Mouse (Mus musculus) neural tube, embryonic 12.5 days (tissue): ENCODE results near the gene Stk38l. TPM values are rescaled to one million over a fixed set of nuclear protein-coding genes. Genes with fewer than 3 reads are reported as not detected.
"Not testable (repeated sequence)": the region's sequence is repeated elsewhere in the genome, so short reads cannot be mapped to it uniquely, and the experiment has no call there.

Experiments used
- ATAC-seq: fragments of 200-750 bp; cut with Nextera tagmentation; 2 replicates; pipeline ENCODE4 v1.8.0; 2017; ENCODE audit warnings: low read depth, mild to moderate bottlenecking, moderate TSS enrichment, moderate library complexity; ENCODE audit not compliant: low FRiP score
- H3K27ac ChIP-seq: fragments of 300-500 bp; sonication (generic); 2 replicates; pipeline ENCODE4 v1.5.1; 2016
- H3K27me3 ChIP-seq: fragments of 300-500 bp; sonication (generic); replicated peaks from 2 replicates; pipeline ENCODE4 v1.6.1; 2016; ENCODE audit warnings: mild to moderate bottlenecking
- H3K36me3 ChIP-seq: fragments of 300-500 bp; sonication (generic); 2 replicates; pipeline ENCODE4 v1.6.1; 2016; ENCODE audit warnings: mild to moderate bottlenecking
- H3K4me1 ChIP-seq: fragments of 300-500 bp; sonication (generic); 2 replicates; pipeline ENCODE4 v1.6.1; 2016
- H3K4me2 ChIP-seq: fragments of 300-500 bp; sonication (generic); replicated peaks from 2 replicates; pipeline ENCODE4 v1.6.1; 2016; ENCODE audit warnings: mild to moderate bottlenecking
- H3K4me3 ChIP-seq: fragments of 300-500 bp; sonication (generic); 2 replicates; pipeline ENCODE4 v1.5.1; 2016
- H3K9ac ChIP-seq: fragments of 300-500 bp; sonication (generic); 2 replicates; pipeline ENCODE4 v1.6.1; 2016; ENCODE audit warnings: mild to moderate bottlenecking
- H3K9me3 ChIP-seq: fragments of 300-500 bp; sonication (generic); 2 replicates; pipeline ENCODE4 v1.6.1; 2016; ENCODE audit warnings: mild to moderate bottlenecking
- WGBS: fragments of 180-500 bp; shearing (Covaris S2); methylation state at CpG from one replicate; pipeline ENCODE4 v1.1.7; 2016; 5-methylcytosine and 5-hydroxymethylcytosine counted together
- polyA plus RNA-seq: library from polyadenylated mRNA; unstranded; fragments of >200 nt; fragmentation: Nextera tagmentation; extraction: Ambion mirVana; gene quantifications from 2 replicates; pipeline ENCODE4 v1.2.1, GENCODE M21; 2016

The Stk38l gene
- polyA plus RNA-seq, 1 experiment from 2014 or later = 17.8 TPM

DNA sequence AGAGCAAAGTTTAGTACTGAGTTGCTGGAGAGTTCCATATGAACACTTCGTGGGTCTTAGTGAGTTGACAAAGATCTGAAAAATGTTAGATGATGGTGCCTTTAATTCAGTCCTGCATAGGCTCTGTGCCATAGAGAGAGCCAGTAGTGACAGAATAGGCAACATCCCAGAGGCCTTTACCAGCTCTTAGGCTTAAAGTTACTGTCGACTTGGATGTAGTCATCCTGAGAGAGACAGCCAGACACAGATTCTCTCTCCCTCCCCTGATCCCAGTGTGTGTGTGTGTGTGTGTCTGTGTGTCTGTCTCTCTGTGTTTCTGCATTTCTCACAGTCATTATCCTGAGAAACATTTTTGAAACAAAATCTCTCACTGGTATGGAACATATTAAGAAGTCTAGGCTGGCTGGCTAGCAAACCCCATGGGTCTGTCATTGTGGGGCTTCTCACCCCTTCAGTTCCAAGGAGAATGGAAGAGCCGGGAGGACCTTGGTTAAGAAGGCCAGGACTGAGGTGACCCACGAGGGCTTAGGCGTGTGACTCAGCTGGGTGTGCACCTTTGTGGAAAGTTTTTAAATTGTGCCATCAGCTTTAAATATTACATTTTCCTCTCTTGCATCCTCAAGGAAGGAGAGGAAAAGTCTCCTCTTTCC is 17.3 kb downstream of the Stk38l start:
- Histone ChIP-seq H3K27me3 (no peaks in the 10 kb centered on the region), H3K9ac (no peak overlapping the region), H3K4me2 (no peak overlapping the region), H3K27ac (no peak overlapping the region), H3K9me3 (no peaks in the 10 kb centered on the region), H3K4me3 (no peak overlapping the region), H3K4me1 (no peaks in the 10 kb centered on the region), H3K36me3 (no peaks in the 10 kb centered on the region)
- 90% methylated on average over 5 of the region's 5 CpGs for whole genome bisulfite sequencing
- no peak for ATAC-seq

DNA sequence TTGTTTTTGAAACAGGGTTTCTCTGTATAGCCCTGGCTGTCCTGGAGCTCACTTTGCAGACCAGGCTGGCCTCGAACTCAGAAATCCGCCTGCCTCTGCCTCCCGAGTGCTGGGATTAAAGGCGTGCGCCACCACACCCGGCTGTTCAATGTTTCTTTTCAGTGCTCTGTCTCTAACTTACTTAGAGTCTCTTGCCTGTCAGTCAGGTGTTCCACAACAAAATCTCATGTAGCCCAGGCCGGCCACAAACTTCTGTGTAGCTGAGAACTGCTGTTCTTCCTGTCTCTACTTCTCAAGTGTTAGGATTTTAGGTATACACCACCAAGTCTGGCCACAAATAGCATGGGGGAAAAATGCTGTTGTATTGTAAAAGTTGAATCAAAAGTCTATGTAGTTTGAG is 19.5 kb downstream of the Stk38l start:
- WGBS = 93% methylated on average over 7 of the region's 7 CpGs
- H3K4me2 ChIP-seq, ATAC-seq, H3K36me3 ChIP-seq, H3K27me3 ChIP-seq, H3K9ac ChIP-seq, H3K4me3 ChIP-seq, H3K27ac ChIP-seq, H3K4me1 ChIP-seq, H3K9me3 ChIP-seq: not testable (repeated sequence)

DNA sequence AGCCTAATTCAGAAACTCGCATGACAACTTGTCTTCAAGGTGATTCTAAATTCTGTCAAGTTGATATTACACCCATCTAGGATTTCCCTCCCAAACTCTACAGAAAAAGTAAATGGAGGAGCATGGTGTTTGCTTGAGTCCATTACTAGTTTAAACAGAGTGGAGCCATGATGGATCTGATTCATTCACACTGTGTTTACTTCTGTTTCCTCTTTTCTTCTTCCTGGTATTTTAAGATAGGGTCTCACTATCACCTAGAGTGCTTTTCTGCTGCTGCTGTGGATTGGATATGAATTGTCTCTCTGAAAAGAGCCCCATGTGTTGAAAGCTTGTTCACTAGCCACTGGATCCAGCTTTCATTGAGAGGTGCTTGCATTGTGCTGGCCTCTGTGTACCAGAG is 20.4 kb downstream of the Stk38l start:
- 96% methylated on average over 1 of the region's 1 CpGs for WGBS
- Histone ChIP-seq H3K9me3 (no peaks in the 10 kb centered on the region), H3K36me3 (no peaks in the 10 kb centered on the region), H3K4me3 (no peak overlapping the region), H3K4me2 (no peak overlapping the region), H3K4me1 (no peaks in the 10 kb centered on the region), H3K27me3 (no peaks in the 10 kb centered on the region), H3K9ac (no peak overlapping the region), H3K27ac (no peak overlapping the region)
- ATAC-seq = no peak

DNA sequence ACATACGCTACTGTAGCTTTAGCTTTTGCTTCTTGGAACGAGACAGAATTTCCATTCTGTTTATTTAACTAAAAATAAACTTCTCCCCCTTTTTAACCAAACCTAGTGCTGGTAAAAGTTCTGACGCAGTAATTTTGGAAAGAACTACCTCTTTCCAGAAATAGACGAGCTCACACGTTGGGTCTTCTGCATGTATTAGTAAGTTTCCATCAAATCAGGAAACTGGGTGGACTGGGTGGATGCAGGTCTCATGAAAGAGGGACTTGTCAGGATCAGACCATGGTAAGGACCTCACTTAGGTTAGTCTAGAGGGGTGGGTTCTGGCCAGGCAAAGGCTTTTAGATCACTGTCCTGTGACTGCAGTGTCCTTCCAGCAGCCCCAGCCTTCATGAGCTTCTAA is 21.8 kb downstream of the Stk38l start:
- no peak for ATAC-seq
- Histone ChIP-seq H3K9me3 (no peaks in the 10 kb centered on the region), H3K4me3 (no peak overlapping the region), H3K27ac (no peak overlapping the region), H3K9ac (no peak overlapping the region), H3K4me1 (no peaks in the 10 kb centered on the region), H3K27me3 (no peaks in the 10 kb centered on the region), H3K36me3 (no peaks in the 10 kb centered on the region), H3K4me2 (no peak overlapping the region)
- WGBS = 89% methylated on average over 5 of the region's 5 CpGs

DNA sequence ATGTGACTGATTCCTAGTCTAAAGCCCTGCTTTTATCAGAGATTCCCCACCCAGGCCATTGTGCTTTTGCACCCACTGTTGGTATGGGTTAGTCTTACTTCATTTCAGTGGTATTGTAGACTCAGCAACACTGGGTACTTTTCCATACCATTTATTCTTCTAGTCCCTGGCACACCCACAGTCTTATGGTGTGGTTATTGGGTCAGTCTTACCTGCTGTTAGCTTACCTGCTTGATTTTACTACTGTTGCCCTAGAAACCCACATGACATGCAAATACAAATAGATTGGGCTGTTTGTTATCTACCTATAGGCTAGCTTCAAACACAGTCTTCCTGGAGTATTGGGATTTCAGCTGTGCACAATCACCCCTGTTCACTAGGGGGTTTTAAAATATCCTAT is 22.3 kb downstream of the Stk38l start:
- Histone ChIP-seq H3K9me3 (no peaks in the 10 kb centered on the region), H3K36me3 (no peaks in the 10 kb centered on the region), H3K27me3 (no peaks in the 10 kb centered on the region), H3K4me2 (no peak overlapping the region), H3K27ac (no peak overlapping the region), H3K4me3 (no peak overlapping the region), H3K4me1 (no peaks in the 10 kb centered on the region), H3K9ac (no peak overlapping the region)
- no peak for ATAC-seq

DNA sequence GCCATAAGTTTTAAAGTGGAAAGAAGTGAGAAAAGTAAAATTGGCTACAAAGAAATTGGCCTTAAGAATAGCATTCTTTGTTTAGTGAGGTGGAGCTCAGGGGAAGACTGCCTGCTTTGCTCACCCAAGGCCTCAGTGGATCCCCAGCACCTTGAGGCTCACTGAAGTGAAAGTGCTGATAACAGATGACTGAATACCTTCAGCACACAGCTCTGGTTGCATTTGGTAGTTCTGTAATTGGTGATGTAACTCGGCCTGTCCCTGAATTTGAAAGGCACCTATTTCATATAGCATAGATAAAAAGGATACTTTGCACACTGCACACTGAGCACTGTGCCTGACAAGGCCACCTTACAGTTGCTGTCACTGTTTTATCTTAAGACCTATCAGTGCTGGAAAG is 23.5 kb downstream of the Stk38l start:
- Histone ChIP-seq H3K4me1 (no peaks in the 10 kb centered on the region), H3K9ac (no peak overlapping the region), H3K4me3 (no peak overlapping the region), H3K4me2 (no peak overlapping the region), H3K27me3 (no peaks in the 10 kb centered on the region), H3K27ac (no peak overlapping the region), H3K9me3 (no peaks in the 10 kb centered on the region), H3K36me3 (no peaks in the 10 kb centered on the region)
- no peak for ATAC-seq
- 92% methylated on average over 1 of the region's 1 CpGs for WGBS

DNA sequence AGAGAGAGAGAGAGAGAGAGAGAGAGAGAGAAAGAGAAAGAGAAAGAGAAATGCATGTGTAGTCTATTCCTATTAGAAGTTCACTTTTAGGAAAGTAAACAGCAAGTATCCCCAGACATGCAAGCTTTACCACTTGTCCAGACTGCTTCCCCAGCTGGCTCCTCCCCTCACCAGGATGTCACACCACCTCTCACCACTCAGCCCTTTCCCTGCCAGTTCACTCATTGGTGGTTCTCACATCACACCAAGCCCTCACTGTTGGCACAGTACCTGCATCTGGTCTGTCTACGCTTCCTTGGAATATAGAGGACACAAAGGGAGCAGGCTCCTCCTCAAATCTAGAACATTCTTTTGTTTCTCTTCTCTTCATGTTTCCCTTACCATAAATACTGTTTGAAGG is 26.9 kb downstream of the Stk38l start:
- Histone ChIP-seq H3K9ac (no peak overlapping the region), H3K4me2 (no peak overlapping the region), H3K4me1 (peaks cover 3% of the 10 kb centered on the region), H3K27me3 (no peaks in the 10 kb centered on the region), H3K4me3 (no peak overlapping the region), H3K36me3 (no peaks in the 10 kb centered on the region), H3K9me3 (no peaks in the 10 kb centered on the region), H3K27ac (no peak overlapping the region)
- WGBS = 65% methylated on average over 1 of the region's 1 CpGs
- ATAC-seq = no peak

DNA sequence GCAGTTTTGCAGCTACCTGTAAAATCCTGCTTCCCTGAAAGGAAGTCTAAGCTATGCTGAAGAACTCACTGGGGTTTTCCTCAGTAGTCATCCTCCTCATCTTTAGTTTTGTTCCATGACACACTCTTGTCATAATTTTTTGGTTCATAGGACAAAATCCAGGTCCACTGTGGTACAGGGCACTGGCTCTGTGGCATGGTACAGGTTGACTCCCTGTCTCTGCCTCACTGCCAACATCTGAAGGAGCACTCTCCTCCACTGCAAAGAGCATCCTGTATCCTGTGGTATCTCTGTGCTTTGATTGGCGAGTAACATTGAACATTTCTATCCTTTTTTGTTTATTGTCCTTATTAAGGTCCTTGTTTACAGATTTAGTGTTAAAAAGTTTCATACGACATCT is 27.4 kb downstream of the Stk38l start:
- WGBS = 96% methylated on average over 2 of the region's 2 CpGs

DNA sequence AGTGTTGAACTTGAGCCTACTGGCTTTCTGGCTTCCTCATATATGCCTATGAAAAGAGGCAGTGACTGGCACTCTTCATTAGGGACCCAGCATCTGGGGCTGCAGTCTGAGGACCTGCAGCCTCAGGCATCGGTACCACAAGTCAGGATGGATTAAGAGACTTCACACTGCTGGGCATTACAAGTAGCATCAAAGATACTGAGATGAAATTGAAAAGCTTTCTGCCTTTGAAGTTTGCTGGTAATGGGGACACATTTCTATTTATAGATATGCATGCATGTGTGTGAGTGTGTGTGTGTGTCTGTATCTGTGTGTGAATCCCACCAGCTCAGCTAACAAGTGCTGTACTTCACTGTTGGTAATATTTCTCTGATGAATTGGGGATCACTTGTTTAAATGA is 27.8 kb downstream of the Stk38l start:
- 84% methylated on average over 1 of the region's 1 CpGs for WGBS
- no peak overlapping the region for H3K4me2 ChIP-seq
- no peaks in the 10 kb centered on the region for H3K36me3 ChIP-seq
- H3K9ac ChIP-seq = no peak overlapping the region
- H3K9me3 ChIP-seq = no peaks in the 10 kb centered on the region
- no peaks in the 10 kb centered on the region for H3K27me3 ChIP-seq
- peaks cover 3% of the 10 kb centered on the region for H3K4me1 ChIP-seq
- no peak for ATAC-seq
- no peak overlapping the region for H3K27ac ChIP-seq
- no peak overlapping the region for H3K4me3 ChIP-seq

More for the DNA sequence above, 27.4 kb downstream of the Stk38l start:
- peaks cover 3% of the 10 kb centered on the region for H3K4me1 ChIP-seq
- no peak overlapping the region for H3K9ac ChIP-seq
- H3K36me3 ChIP-seq = no peaks in the 10 kb centered on the region
- no peak overlapping the region for H3K4me2 ChIP-seq
- no peak overlapping the region for H3K27ac ChIP-seq
- H3K9me3 ChIP-seq = no peaks in the 10 kb centered on the region
- H3K4me3 ChIP-seq = no peak overlapping the region
- no peaks in the 10 kb centered on the region for H3K27me3 ChIP-seq
- no peak for ATAC-seq

DNA sequence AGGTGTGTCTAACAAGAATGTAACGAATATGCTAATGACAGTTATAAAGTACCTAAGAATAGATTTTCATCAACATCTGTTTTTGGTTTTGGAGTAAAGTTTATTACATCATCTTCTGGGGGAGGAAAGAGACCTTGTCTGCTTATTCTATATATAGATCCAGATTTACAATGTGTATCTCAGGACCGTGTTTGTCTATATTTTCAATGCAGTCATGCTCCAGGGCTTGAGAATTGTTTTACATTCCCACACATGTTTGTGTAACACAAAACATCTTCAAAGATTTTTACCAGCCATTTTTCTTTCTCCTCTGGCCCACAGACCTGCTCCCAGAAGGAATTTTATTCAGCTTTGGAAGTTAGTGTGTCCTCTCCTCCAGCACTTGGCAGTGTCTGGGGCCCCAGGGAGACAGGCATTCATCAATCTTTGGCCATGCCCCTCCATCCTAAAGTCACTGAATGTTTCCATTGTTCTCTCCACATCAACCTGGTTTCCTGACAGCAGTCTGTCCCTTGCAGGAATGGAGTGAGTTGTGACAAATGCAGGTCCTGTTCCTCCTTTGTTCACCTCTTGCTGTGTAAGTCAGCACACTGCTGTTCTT is 28.9 kb downstream of the Stk38l start:
- ATAC-seq = no peak
- Histone ChIP-seq H3K27ac (no peak overlapping the region), H3K36me3 (no peaks in the 10 kb centered on the region), H3K9ac (no peak overlapping the region), H3K9me3 (no peaks in the 10 kb centered on the region), H3K4me1 (peaks cover 3% of the 10 kb centered on the region), H3K4me3 (no peak overlapping the region), H3K27me3 (no peaks in the 10 kb centered on the region), H3K4me2 (no peak overlapping the region)
- 76% methylated on average over 2 of the region's 2 CpGs for WGBS

DNA sequence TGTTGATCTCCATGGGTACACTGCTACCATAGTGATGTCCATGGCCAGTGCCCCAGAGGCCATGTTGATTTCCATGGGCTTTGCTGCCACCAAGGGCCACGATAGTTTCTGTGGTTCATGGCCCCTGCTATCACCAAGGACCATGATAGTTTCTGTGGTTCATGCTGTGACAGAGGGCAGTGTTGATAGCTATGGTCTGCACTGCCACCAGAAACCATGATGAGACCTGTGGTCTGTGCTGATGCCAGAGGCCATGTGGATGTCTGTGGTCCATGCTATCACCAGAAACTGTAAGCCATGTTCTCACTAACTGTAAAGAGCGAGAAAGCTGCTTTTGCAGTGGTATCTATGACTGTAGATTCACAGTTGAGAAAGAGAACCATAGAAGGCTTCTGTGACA is 30.3 kb downstream of the Stk38l start:
- no peak overlapping the region for H3K27ac ChIP-seq
- H3K27me3 ChIP-seq = no peaks in the 10 kb centered on the region
- WGBS = 96% methylated on average over 2 of the region's 2 CpGs
- no peaks in the 10 kb centered on the region for H3K9me3 ChIP-seq
- no peak for ATAC-seq
- peaks cover 3% of the 10 kb centered on the region for H3K4me1 ChIP-seq
- H3K36me3 ChIP-seq = no peaks in the 10 kb centered on the region
- no peak overlapping the region for H3K9ac ChIP-seq
- H3K4me2 ChIP-seq = no peak overlapping the region
- H3K4me3 ChIP-seq = no peak overlapping the region

DNA sequence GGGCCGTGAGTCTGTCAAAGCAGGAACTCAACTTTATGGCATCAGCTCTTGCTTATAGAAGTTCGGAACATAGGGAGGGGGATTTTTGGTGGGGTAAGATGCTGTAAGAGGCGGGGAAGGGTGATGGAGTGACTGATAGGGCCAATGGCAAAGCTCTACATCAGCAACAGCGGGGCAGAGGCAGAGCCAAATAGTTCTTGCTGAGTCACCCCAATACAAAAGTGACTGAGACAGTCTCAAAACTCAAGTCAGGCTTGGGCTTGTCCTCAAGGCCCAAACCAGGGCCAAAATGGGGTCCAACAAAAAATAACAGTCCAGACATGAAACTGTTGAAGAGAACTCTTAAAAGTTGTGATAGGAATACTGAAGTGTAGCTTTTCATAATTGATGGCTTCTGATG is 30.9 kb downstream of the Stk38l start:
- no peaks in the 10 kb centered on the region for H3K36me3 ChIP-seq
- H3K27ac ChIP-seq = no peak overlapping the region
- no peak overlapping the region for H3K9ac ChIP-seq
- WGBS = 92% methylated on average over 4 of the region's 4 CpGs
- no peaks in the 10 kb centered on the region for H3K9me3 ChIP-seq
- peaks cover 3% of the 10 kb centered on the region for H3K4me1 ChIP-seq
- ATAC-seq = no peak
- H3K4me2 ChIP-seq = no peak overlapping the region
- H3K4me3 ChIP-seq = no peak overlapping the region
- no peaks in the 10 kb centered on the region for H3K27me3 ChIP-seq

DNA sequence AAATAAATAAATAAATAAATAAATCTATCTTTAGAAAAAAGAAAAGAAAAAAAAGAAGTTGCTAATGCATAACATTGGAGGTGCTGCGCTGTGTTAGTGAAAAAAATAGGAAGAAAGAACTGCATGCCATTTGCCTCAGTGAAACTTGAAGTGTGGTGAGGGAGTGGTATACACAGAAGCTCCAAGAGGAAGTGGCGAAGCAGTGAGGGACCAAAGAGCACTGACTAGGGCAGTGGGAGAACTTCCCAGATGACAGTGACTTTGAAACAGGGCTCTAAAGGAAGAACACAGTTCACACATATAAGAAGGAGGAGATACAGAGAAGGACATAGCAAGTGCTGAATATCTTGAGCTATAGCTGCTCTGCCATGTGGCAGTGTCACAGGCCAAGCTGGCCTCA is 34.2 kb downstream of the Stk38l start:
- H3K9me3 ChIP-seq = no peaks in the 10 kb centered on the region
- H3K9ac ChIP-seq = no peak overlapping the region
- no peak overlapping the region for H3K27ac ChIP-seq
- H3K4me1 ChIP-seq = no peaks in the 10 kb centered on the region; the same call in 1 of the 2 replicates
- WGBS = 91% methylated on average over 2 of the region's 2 CpGs
- no peak overlapping the region for H3K4me2 ChIP-seq
- ATAC-seq = no peak
- no peaks in the 10 kb centered on the region for H3K27me3 ChIP-seq
- H3K36me3 ChIP-seq = 0 out of 2 replicates have a peak, but pooled peaks cover 4% of the 10 kb centered on the region
- no peak overlapping the region for H3K4me3 ChIP-seq
